Mouse (Mus musculus): Measurements from ENCODE around the gene Olfr561. TPM values are rescaled to one million over a fixed set of nuclear protein-coding genes. Genes with fewer than 3 reads are reported as not detected.

The Olfr561 gene
- polyA plus RNA-seq (2017; shearing (Covaris generic)) = not detected

GRCm38 (mm10) chr7:102770921-102771320 lies at the start of gene Olfr561:
Gene Olfr561 (plus strand): TSS chr7:102771221.

GRCm38 (mm10) chr7:102727391-102727790 lies 43.6 kb upstream of the Olfr561 start, which contains the start of gene Olfr559:
Gene Olfr559 (minus strand): TSS chr7:102727491.

GRCm38 (mm10) chr7:102759266-102759665 lies 11.8 kb upstream of the Olfr561 start, which contains the start of the genes Olfr560 and Olfr78:
Gene Olfr560 (minus strand): TSS chr7:102759366.
Gene Olfr78 (minus strand): TSS chr7:102759471.

GRCm38 (mm10) chr7:102803180-102803579 lies 32.2 kb downstream of the Olfr561 start, which contains the start of gene Olfr564:
Gene Olfr564 (plus strand): TSS chr7:102803480.

Other genes starting within 250 kb of the Olfr561 start
- not detected for gene Olfr547, start 236.5 kb upstream of the Olfr561 start, polyA plus RNA-seq (2017; shearing (Covaris generic))
- gene Olfr548-ps1, start 230.3 kb upstream of the Olfr561 start, polyA plus RNA-seq (2017; shearing (Covaris generic)) = not detected
- under 1 TPM in 1 of 2 experiments, not detected in 1; 0.69 TPM for gene Olfr549, start 221.4 kb upstream of the Olfr561 start, polyA plus RNA-seq (2017; shearing (Covaris generic))
- 10 to 100 TPM; 96.3 to 99.0 TPM for gene Trim21, start 205.7 kb upstream of the Olfr561 start, polyA plus RNA-seq (2017; shearing (Covaris generic))
- not detected for gene Olfr550, start 199.8 kb upstream of the Olfr561 start, polyA plus RNA-seq (2017; shearing (Covaris generic))
- not detected for gene Olfr551, start 179.3 kb upstream of the Olfr561 start, polyA plus RNA-seq (2017; shearing (Covaris generic))
- not detected for gene Olfr552, start 173.5 kb upstream of the Olfr561 start, polyA plus RNA-seq (2017; shearing (Covaris generic))
- not detected for gene Olfr553, start 153.0 kb upstream of the Olfr561 start, polyA plus RNA-seq (2017; shearing (Covaris generic))
- 1 to 10 TPM in 1 of 2 experiments, under 1 TPM in 1; 0.71 to 1.7 TPM for gene Olfr554, start 132.8 kb upstream of the Olfr561 start, polyA plus RNA-seq (2017; shearing (Covaris generic))
- not detected for gene Olfr555, start 112.4 kb upstream of the Olfr561 start, polyA plus RNA-seq (2017; shearing (Covaris generic))
- under 1 TPM in 1 of 2 experiments, not detected in 1; 0.30 TPM for gene Olfr556, start 106.3 kb upstream of the Olfr561 start, polyA plus RNA-seq (2017; shearing (Covaris generic))
- gene Trim68, start 83.9 kb upstream of the Olfr561 start, polyA plus RNA-seq (2017; shearing (Covaris generic)) = 10 to 100 TPM; 12.4 to 17.0 TPM
- gene Olfr557, start 75.3 kb upstream of the Olfr561 start, polyA plus RNA-seq (2017; shearing (Covaris generic)) = under 1 TPM in 1 of 2 experiments, not detected in 1; 0.24 TPM
- gene Olfr558, start 69.0 kb upstream of the Olfr561 start, polyA plus RNA-seq (2017; shearing (Covaris generic)) = not detected
- gene Olfr33, start 52.2 kb upstream of the Olfr561 start, polyA plus RNA-seq (2017; shearing (Covaris generic)) = not detected
- 1 to 10 TPM in 1 of 2 experiments, not detected in 1; 1.5 TPM for gene Olfr559, start 43.7 kb upstream of the Olfr561 start, polyA plus RNA-seq (2017; shearing (Covaris generic))
- gene Olfr560, start 11.9 kb upstream of the Olfr561 start, polyA plus RNA-seq (2017; shearing (Covaris generic)) = not detected
- not detected for gene Olfr78, start 11.8 kb upstream of the Olfr561 start, polyA plus RNA-seq (2017; shearing (Covaris generic))
- gene Olfr564, start 32.3 kb downstream of the Olfr561 start, polyA plus RNA-seq (2017; shearing (Covaris generic)) = under 1 TPM in 1 of 2 experiments, not detected in 1; 0.49 TPM
- gene Olfr566, start 87.5 kb downstream of the Olfr561 start, polyA plus RNA-seq (2017; shearing (Covaris generic)) = not detected
- under 1 TPM in 1 of 2 experiments, not detected in 1; 0.91 TPM for gene Olfr568, start 105.9 kb downstream of the Olfr561 start, polyA plus RNA-seq (2017; shearing (Covaris generic))
- under 1 TPM in 1 of 2 experiments, not detected in 1; 0.05 TPM for gene Olfr569, start 119.7 kb downstream of the Olfr561 start, polyA plus RNA-seq (2017; shearing (Covaris generic))
- gene Olfr570, start 123.4 kb downstream of the Olfr561 start, polyA plus RNA-seq (2017; shearing (Covaris generic)) = not detected
- gene Olfr571, start 146.3 kb downstream of the Olfr561 start, polyA plus RNA-seq (2017; shearing (Covaris generic)) = under 1 TPM in 1 of 2 experiments, not detected in 1; 0.07 TPM
- not detected for gene Olfr572, start 153.2 kb downstream of the Olfr561 start, polyA plus RNA-seq (2017; shearing (Covaris generic))
- under 1 TPM in 1 of 2 experiments, not detected in 1; 0.48 TPM for gene Olfr573-ps1, start 171.4 kb downstream of the Olfr561 start, polyA plus RNA-seq (2017; shearing (Covaris generic))
- not detected for gene Olfr574, start 177.2 kb downstream of the Olfr561 start, polyA plus RNA-seq (2017; shearing (Covaris generic))
- gene Olfr575, start 187.6 kb downstream of the Olfr561 start, polyA plus RNA-seq (2017; shearing (Covaris generic)) = not detected
- under 1 TPM in 1 of 2 experiments, not detected in 1; 0.13 TPM for gene Olfr576, start 191.4 kb downstream of the Olfr561 start, polyA plus RNA-seq (2017; shearing (Covaris generic))
- gene Olfr577, start 204.7 kb downstream of the Olfr561 start, polyA plus RNA-seq (2017; shearing (Covaris generic)) = under 1 TPM; 0.22 to 0.67 TPM
- not detected for gene Olfr578, start 218.1 kb downstream of the Olfr561 start, polyA plus RNA-seq (2017; shearing (Covaris generic))